Mouse (Mus musculus): ENCODE data around the gene Eid3. TPM values are rescaled to one million over a fixed set of nuclear protein-coding genes. Genes with fewer than 3 reads are reported as not detected.

Gene Eid3
- polyA plus RNA-seq, 1 experiment from 2014 or later, result 0.19 TPM

GRCm38 (mm10) chr10:82847821-82848459 is 18.5 kb upstream of the Eid3 start:
- no peak overlapping the region for H3K4me2 ChIP-seq

DNA sequence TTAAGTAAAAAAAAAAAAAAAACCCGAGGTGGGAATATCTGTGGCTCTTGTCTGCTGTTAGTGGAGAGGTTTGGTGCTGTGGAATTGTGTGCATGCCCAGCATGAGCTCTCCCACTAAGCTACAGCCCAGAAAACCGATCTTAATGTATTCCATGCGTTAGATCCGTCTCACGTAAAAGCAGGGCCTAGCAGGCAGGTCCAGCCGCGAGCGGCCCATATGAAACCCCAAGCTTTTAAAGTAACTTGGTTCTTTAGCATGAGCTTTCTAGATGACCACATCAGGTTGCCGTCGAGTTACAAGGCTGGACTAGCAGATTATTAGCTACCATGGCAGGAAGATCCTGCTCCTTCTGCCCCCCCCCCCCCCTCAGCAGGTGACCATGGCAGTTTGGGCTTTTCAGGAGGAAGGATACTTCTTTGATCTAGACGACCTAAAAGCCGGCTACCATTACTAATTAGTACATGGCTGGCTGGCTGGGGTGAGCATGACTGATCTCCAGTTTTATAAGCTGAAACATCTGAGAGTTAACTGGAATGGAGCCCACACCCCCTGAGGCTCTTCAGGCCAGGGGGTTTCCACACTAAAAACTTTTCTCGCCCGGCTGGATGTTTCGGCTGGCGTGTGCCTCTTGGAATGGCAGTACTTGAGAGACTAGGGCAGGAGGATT is 16.6 kb upstream of the Eid3 start:
- Histone ChIP-seq H3K4me2 (no peak overlapping the region), H3K4me1 (peaks cover 24% of the 10 kb centered on the region), H3K9me3 (replicated peaks) (no peaks in the 10 kb centered on the region), H3K36me3 (no peaks in the 10 kb centered on the region), H3K27me3 (no peaks in the 10 kb centered on the region), H3K27ac (peak overlapping the region; percentile 54), H3K4me3 (replicated peaks) (no peak overlapping the region), H3K9ac (no peak overlapping the region)
- 38% methylated on average over 16 of the region's 16 CpGs for WGBS
- ATAC-seq (replicated peaks; ENCODE audit: low FRiP score), result peak; percentile 59

More at GRCm38 (mm10) chr10:82847821-82848459, 18.5 kb upstream of the Eid3 start:
- peaks cover 18% of the 10 kb centered on the region for H3K4me1 ChIP-seq
- H3K4me3 ChIP-seq (replicated peaks), result no peak overlapping the region
- H3K27me3 ChIP-seq, result no peaks in the 10 kb centered on the region
- H3K27ac ChIP-seq, result peak overlapping the region; percentile 57; the same call in 1 of the 2 replicates
- H3K9ac ChIP-seq, result no peak overlapping the region
- no peaks in the 10 kb centered on the region for H3K36me3 ChIP-seq
- ATAC-seq (replicated peaks; ENCODE audit: low FRiP score), result peak; percentile 73
- 70% methylated on average over 9 of the region's 9 CpGs for WGBS
- H3K9me3 ChIP-seq (replicated peaks), result no peaks in the 10 kb centered on the region

GRCm38 (mm10) chr10:82850354-82850752 is 16.1 kb upstream of the Eid3 start:
- Histone ChIP-seq H3K27ac (peak overlapping the region; percentile 48), H3K4me1 (peaks cover 24% of the 10 kb centered on the region), H3K4me2 (no peak overlapping the region), H3K4me3 (replicated peaks) (no peak overlapping the region), H3K36me3 (no peaks in the 10 kb centered on the region), H3K27me3 (no peaks in the 10 kb centered on the region), H3K9me3 (replicated peaks) (no peaks in the 10 kb centered on the region), H3K9ac (no peak overlapping the region)
- ATAC-seq (replicated peaks; ENCODE audit: low FRiP score), result no peak
- 63% methylated on average over 5 of the region's 5 CpGs for WGBS

DNA sequence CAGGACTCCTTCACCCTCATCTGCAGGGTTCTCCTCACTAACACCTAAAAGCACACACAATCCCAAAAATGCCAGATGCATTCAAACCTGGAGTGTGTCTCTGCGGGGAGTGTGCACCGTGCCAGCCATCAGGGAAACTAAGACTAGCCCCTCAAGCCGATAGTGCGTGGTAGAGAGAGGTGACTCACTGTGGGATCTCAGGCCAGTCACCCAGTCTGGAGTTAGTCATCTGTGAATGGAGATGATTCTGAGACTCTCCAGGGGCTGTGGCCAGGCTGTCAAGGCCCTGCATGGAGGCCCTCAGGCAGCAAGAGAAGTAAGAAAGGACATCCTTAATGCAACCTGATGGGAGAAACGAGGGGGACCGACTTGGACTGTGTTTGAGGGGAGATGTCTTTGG is 14.7 kb upstream of the Eid3 start:
- no peak overlapping the region for H3K27ac ChIP-seq
- H3K4me1 ChIP-seq, result peaks cover 28% of the 10 kb centered on the region
- no peaks in the 10 kb centered on the region for H3K9me3 ChIP-seq (replicated peaks)
- H3K4me2 ChIP-seq, result no peak overlapping the region
- H3K27me3 ChIP-seq, result no peaks in the 10 kb centered on the region
- ATAC-seq (replicated peaks; ENCODE audit: low FRiP score), result no peak
- no peak overlapping the region for H3K9ac ChIP-seq
- H3K36me3 ChIP-seq, result no peaks in the 10 kb centered on the region
- 71% methylated on average over 6 of the region's 6 CpGs for WGBS
- H3K4me3 ChIP-seq (replicated peaks), result no peak overlapping the region

DNA sequence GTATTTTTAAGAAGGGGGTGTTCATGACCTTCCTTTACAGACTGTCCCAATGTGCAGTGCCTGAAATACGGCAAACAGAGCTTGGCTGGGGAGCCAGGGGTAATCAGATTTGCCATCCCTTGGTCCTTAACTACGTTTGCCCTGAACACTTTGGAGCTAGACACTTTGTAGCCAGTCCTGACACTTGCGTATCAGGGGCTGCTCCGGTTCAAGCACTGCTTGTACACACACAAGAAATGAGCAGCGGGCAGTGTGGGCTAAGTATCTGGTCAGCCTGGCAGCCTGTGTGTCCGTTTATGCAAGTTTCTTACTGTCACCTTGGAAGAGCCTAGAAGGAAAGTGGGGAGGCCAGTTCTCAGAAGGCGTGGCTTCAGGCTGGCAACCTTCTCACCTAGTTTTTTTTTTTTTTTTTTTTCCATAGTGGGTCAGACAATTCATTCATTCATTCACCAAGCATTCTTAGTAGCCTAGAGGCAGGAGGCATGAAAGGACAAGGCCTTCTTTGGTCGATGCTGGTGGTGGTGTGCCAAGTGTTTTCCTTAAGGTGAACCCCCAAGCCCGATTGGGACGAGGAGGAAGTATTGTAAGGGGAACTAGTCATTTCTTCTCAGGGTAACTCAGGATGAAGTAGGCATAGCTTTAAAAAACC is 8.3 kb upstream of the Eid3 start:
- H3K4me3 ChIP-seq (replicated peaks), result peak overlapping the region; percentile 76
- H3K9me3 ChIP-seq (replicated peaks), result no peaks in the 10 kb centered on the region
- H3K4me2 ChIP-seq, result peak overlapping the region; percentile 83
- H3K36me3 ChIP-seq, result 0 out of 2 replicates have a peak, but pooled peaks cover 4% of the 10 kb centered on the region
- 59% methylated on average over 10 of the region's 10 CpGs for WGBS
- 0 out of 2 replicates have a peak overlapping the region, but pooled peaks have one; percentile 78 for H3K9ac ChIP-seq
- peak overlapping the region; percentile 96 for H3K27ac ChIP-seq
- no peaks in the 10 kb centered on the region for H3K27me3 ChIP-seq
- no peak for ATAC-seq (replicated peaks; ENCODE audit: low FRiP score)
- peaks cover 45% of the 10 kb centered on the region for H3K4me1 ChIP-seq

- Histone ChIP-seq H3K4me3 (replicated peaks) (peak overlapping the region; percentile 76), H3K9ac (peak overlapping the region; percentile 78), H3K4me1 (peaks cover 51% of the 10 kb centered on the region), H3K27ac (peak overlapping the region; percentile 96), H3K9me3 (replicated peaks) (no peaks in the 10 kb centered on the region), H3K4me2 (peak overlapping the region; percentile 83), H3K27me3 (no peaks in the 10 kb centered on the region), H3K36me3 (peaks cover 12% of the 10 kb centered on the region)
- ATAC-seq (replicated peaks; ENCODE audit: low FRiP score), result peak; percentile 88
- WGBS, result under 1% methylated on average over 49 of the region's 49 CpGs
Measured at GRCm38 (mm10) chr10:82858691-82859532, 7.5 kb upstream of the Eid3 start.

- Histone ChIP-seq H3K9ac (peak overlapping the region; percentile 78), H3K27me3 (no peaks in the 10 kb centered on the region), H3K4me3 (replicated peaks) (peak overlapping the region; percentile 76), H3K36me3 (peaks cover 18% of the 10 kb centered on the region), H3K27ac (peak overlapping the region; percentile 96), H3K9me3 (replicated peaks) (no peaks in the 10 kb centered on the region), H3K4me2 (peak overlapping the region; percentile 83), H3K4me1 (peaks cover 47% of the 10 kb centered on the region)
- ATAC-seq (replicated peaks; ENCODE audit: low FRiP score), result peak; percentile 76
- WGBS, result under 1% methylated on average over 8 of the region's 8 CpGs
Measured at GRCm38 (mm10) chr10:82859533-82859915, 6.9 kb upstream of the Eid3 start.

GRCm38 (mm10) chr10:82860181-82860928 is 6.1 kb upstream of the Eid3 start:
- Histone ChIP-seq H3K9me3 (replicated peaks) (no peaks in the 10 kb centered on the region), H3K4me1 (peaks cover 47% of the 10 kb centered on the region), H3K27ac (peak overlapping the region; percentile 96), H3K4me2 (peak overlapping the region; percentile 83), H3K36me3 (peaks cover 24% of the 10 kb centered on the region), H3K27me3 (no peaks in the 10 kb centered on the region), H3K4me3 (replicated peaks) (peak overlapping the region; percentile 76), H3K9ac (peak overlapping the region; percentile 78)
- ATAC-seq (replicated peaks; ENCODE audit: low FRiP score), result peak; percentile 61
- under 1% methylated on average over 50 of the region's 50 CpGs for WGBS

GRCm38 (mm10) chr10:82860929-82861315 is 5.5 kb upstream of the Eid3 start:
- Histone ChIP-seq H3K9me3 (replicated peaks) (no peaks in the 10 kb centered on the region), H3K27me3 (no peaks in the 10 kb centered on the region), H3K9ac (peak overlapping the region; percentile 78), H3K4me1 (peaks cover 49% of the 10 kb centered on the region), H3K4me2 (peak overlapping the region; percentile 83), H3K36me3 (peaks cover 24% of the 10 kb centered on the region), H3K4me3 (replicated peaks) (peak overlapping the region; percentile 76), H3K27ac (peak overlapping the region; percentile 96)
- no peak for ATAC-seq (replicated peaks; ENCODE audit: low FRiP score)
- WGBS, result 6% methylated on average over 8 of the region's 8 CpGs

DNA sequence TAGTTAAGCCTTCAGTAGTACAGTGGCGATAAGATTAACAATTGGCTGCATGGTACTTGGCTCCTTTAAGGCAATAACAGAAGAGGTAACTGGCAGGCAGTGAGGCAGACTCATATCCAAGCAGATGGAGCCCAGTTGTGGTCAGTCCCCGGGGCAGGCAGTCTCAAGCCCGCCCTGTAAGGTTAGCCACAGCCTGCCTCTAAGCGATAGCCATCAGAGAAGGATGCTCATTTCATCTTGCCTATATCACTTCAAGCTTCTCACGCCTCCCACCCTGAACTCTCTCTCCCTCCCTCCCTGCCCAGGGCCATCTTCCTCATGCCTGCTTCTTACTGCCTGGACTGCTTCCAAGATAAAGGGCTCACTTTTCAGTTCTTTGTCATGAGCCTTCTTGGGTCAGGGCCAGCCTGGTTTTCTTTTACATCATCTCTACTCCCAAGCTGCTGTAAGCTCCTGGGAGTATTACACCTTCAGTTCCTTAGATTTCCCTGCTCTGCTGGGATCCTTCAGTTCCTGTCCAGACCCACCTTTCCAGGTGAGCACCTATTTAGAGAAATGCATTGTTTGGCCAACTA is 3.2 kb upstream of the Eid3 start:
- peaks cover 34% of the 10 kb centered on the region for H3K36me3 ChIP-seq
- H3K27ac ChIP-seq, result no peak overlapping the region
- peaks cover 54% of the 10 kb centered on the region for H3K4me1 ChIP-seq
- H3K4me3 ChIP-seq (replicated peaks), result no peak overlapping the region
- no peak overlapping the region for H3K9ac ChIP-seq
- no peaks in the 10 kb centered on the region for H3K27me3 ChIP-seq
- no peak for ATAC-seq (replicated peaks; ENCODE audit: low FRiP score)
- WGBS, result 60% methylated on average over 5 of the region's 5 CpGs
- no peak overlapping the region for H3K4me2 ChIP-seq
- H3K9me3 ChIP-seq (replicated peaks), result no peaks in the 10 kb centered on the region

GRCm38 (mm10) chr10:82863827-82864226 is 2.6 kb upstream of the Eid3 start:
- Histone ChIP-seq H3K9me3 (replicated peaks) (no peaks in the 10 kb centered on the region), H3K9ac (no peak overlapping the region), H3K4me1 (peaks cover 48% of the 10 kb centered on the region), H3K36me3 (peaks cover 38% of the 10 kb centered on the region), H3K4me3 (replicated peaks) (no peak overlapping the region), H3K27ac (no peak overlapping the region), H3K4me2 (no peak overlapping the region), H3K27me3 (no peaks in the 10 kb centered on the region)
- no peak for ATAC-seq (replicated peaks; ENCODE audit: low FRiP score)
- 91% methylated on average over 7 of the region's 7 CpGs for WGBS
